Mouse (Mus musculus) gastrocnemius, postnatal 10 days (tissue): ENCODE data around the gene Ccdc148. TPM values are rescaled to one million over a fixed set of nuclear protein-coding genes. Genes with fewer than 3 reads are reported as not detected.

Experiments used
- DNase-seq: peaks from one replicate; pipeline ENCODE4 v3.0.0; 2021; ENCODE audit warnings: mixed read lengths
- total RNA-seq, 2 experiments: library from RNA; stranded (reverse); gene quantifications; 2 replicates each; pipeline ENCODE4 v1.2.3; 2021

The Ccdc148 gene
- total RNA-seq, 2 experiments from 2014 or later: 0.23 to 0.27 TPM

DNA sequence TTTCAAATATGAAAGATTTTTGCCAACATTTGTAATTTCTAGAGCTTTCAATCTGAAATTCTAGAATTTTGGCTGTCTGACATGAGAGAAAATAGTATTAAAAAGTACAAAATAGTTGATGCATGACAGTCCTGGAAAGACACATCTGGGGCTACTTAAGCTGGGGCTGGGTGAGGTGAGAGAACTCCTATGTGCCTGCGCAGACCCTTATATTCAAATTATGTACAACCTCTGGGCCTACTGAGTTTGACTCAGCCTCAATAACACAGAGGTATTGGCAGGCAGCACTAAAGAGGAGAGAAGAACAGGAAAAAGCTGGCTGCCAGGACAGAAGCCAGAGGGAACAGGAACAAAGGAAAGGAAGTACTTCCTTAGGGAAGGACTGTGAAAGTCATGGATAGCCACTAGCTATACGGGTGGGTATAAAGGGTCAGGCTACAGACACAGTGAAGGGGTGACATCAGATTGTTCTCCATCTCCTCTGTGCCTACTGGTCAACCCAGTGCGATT lies 381.4 kb downstream of the Ccdc148 start:
- no peak for DNase-seq

GRCm38 (mm10) chr2:58773833-58774232 lies 386.6 kb downstream of the Ccdc148 start:
- no peak for DNase-seq

Other genes with a start within 250 kb of the Ccdc148 start
- 10 to 100 TPM; 24.6 to 25.4 TPM for gene Pkp4, start 167 bp upstream of the Ccdc148 start, total RNA-seq